Mouse (Mus musculus): Measurements from ENCODE around the gene Acap3.

DNA sequence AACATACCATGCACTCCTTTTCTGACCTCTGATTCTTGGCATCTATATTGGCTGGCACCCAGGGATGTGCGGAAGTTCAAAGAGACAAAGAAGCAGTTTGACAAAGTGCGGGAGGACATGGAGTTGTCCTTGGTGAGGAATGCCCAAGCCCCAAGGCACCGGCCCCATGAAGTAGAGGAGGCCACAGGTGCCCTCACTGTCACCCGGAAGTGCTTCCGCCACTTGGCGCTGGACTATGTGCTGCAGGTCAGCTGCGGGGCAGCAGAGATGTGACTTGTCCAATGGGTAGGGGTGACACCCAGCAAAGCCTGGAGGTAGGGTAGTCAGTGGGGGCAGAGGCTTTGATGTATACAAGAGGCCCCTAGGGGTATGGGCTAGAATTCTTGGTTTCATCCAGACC is 7.7 kb downstream of the Acap3 start:
- TF ChIP-seq POLR2A (IDR thresholded peaks at IDR 0.05; ENCODE audit: low read depth, low read length) (no peak), CTCF (conservative IDR thresholded peaks at IDR 0.05; ENCODE audit: insufficient read depth, insufficient read length, low read depth, low read length) (no peak)
